Mouse (Mus musculus): Measurements from ENCODE around the gene Olfr117.
"Not testable (repeated sequence)": the region's sequence is repeated elsewhere in the genome, so short reads cannot be mapped to it uniquely, and the experiment has no call there.

Gene Olfr117

DNA sequence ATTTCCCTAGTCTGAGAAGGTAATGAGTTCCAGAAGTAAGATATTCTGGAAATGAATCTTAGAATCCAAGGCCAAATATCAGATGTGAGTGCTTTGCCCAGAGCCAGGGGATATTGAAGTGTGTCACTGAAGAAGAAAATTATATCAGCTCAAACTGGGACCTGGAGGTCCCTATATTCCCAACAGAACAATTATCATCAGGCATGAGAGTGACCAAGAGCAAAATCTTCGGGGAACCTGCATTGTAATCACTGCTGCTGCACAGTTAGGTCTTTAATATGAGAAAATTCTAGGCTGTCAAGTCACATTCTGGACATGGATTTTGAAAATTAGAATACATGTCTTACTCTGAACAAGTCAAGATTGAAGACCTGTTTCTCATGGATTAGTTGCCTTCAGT lies at the start of gene Olfr117:
Gene Olfr117, minus strand, starts transcription at position 101 of the 400 bp plus-strand sequence.
- no peak for DNase-seq (ENCODE audit: extremely low spot score)

DNA sequence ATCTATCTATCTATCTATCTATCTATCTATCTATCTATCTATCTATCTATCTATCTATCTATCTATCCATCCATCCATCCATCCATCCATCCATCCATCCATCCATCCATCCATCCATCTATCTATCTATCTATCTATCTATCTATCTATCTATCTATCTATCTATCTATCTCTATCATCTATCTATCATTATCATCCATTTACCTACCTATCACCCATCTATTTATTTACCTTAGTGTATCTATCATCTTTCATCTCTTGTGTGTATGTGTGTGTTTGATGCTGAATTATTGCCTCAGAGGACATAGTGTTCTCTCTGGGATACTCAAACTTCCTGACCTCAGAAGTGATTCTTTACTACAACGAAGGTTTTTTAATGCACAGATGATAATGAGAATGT lies 32.7 kb upstream of the Olfr117 start, which contains the start of gene Olfr119:
Gene Olfr119, plus strand, starts transcription at position 301 of the 400 bp plus-strand sequence.
- not testable (repeated sequence) for DNase-seq (ENCODE audit: extremely low spot score)

DNA sequence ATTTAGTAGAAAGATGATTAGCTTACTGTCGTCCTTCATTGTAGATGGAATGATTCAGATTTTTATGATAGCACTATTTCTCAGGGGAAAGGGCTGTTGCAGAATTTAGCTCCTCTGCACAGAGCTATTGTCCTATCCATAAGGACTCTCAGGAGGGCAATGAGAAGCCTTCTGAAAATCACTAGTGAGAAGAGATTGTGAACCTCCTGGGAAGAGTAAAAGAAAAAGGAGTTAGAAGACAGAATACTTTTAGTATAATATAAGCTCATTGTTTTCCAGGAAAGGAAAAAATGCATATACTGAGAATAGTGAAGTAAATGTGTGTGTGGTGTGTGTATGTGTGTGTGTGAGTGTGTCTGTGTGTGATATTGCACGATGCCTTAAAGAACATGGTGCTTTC lies 3.1 kb upstream of the Olfr117 start, which contains the start of gene Olfr118:
Gene Olfr118, plus strand, starts transcription at position 301 of the 400 bp plus-strand sequence.
- DNase-seq (ENCODE audit: extremely low spot score) = no peak

DNA sequence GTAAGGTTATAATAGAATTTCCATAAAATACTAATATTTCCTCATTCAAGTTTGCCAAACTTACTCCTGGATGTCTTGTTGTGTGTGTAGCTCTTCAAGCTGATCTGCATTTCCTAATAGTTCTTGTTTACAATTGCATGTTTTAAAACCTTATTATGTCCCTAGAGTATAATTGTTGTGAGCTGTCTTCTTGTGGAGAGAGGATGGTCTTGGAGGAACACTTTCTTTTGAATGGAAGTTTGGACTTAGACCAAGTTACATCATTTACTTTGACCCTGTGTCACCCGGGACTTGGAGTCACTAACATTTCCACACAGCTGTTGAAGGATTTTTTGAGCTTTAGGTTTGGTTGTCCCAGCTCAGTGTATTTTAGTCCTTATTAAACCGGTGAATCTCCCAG lies 36.6 kb downstream of the Olfr117 start, which contains the start of the genes Olfr115 and Olfr116:
Gene Olfr115, minus strand, starts transcription at position 101 of the 400 bp plus-strand sequence.
Gene Olfr116, minus strand, starts transcription at position 191 of the 400 bp plus-strand sequence.
- no peak for DNase-seq (ENCODE audit: extremely low spot score)

Measured in embryo, embryonic 9.5 days (tissue).